Mouse (Mus musculus) spleen, adult 2 months (tissue): ENCODE measurements around the gene Zfp292.
"Not testable (repeated sequence)": the region's sequence is repeated elsewhere in the genome, so short reads cannot be mapped to it uniquely, and the experiment has no call there.

ENCODE experiments used
- CTCF ChIP-seq: fragments of 200-500 bp; IDR thresholded peaks from 2 replicates; pipeline ENCODE4 v1.5.1; 2011; ENCODE audit warnings: mild to moderate bottlenecking, inconsistent platforms; ENCODE audit not compliant: insufficient read depth, insufficient read length, insufficient replicate concordance; ENCODE audit errors: extremely low read depth
- POLR2A ChIP-seq: fragments of 200-500 bp; IDR thresholded peaks from 2 replicates; pipeline ENCODE4 v1.6.1; 2011; ENCODE audit warnings: low read depth, low read length, inconsistent platforms

GRCm38 (mm10) chr4:34901582-34901981, 18.8 kb upstream of the Zfp292 start:
- TF ChIP-seq POLR2A, CTCF: not testable (repeated sequence)
